Mouse (Mus musculus) testis, postnatal 14 days (tissue): ENCODE results near the gene Ppp4r3a.

Experiments used
- DNase-seq: peaks from one replicate; pipeline ENCODE4 v3.0.0; 2021; ENCODE audit warnings: low spot score

Gene Ppp4r3a

GRCm38 (mm10) chr12:100991119-100991518, 92.4 kb downstream of the Ppp4r3a start:
- no peak for DNase-seq

GRCm38 (mm10) chr12:100990291-100990690, 93.2 kb downstream of the Ppp4r3a start:
- no peak for DNase-seq

- no peak for DNase-seq
Measured at GRCm38 (mm10) chr12:100989780-100990288, 93.7 kb downstream of the Ppp4r3a start.
